Mouse (Mus musculus) A20 (cell line): Measurements from ENCODE around the gene Actc1.

Source experiments
- DNase-seq: peaks from one replicate; pipeline ENCODE4 v3.0.0-alpha.2; 2011; ENCODE audit warnings: low read depth, low spot score

Gene Actc1

GRCm38 (mm10) chr2:114052696-114053598, at the start of gene Actc1:
Actc1 (minus strand) TSS chr2:114053548.
- DNase-seq, result no peak

- no peak for DNase-seq
Observed at GRCm38 (mm10) chr2:114102471-114102870, 49.1 kb upstream of the Actc1 start.

- no peak for DNase-seq
Observed at GRCm38 (mm10) chr2:114100834-114101233, 47.5 kb upstream of the Actc1 start.

- DNase-seq, result no peak
Observed at GRCm38 (mm10) chr2:114099816-114100215, 46.5 kb upstream of the Actc1 start.

DNA sequence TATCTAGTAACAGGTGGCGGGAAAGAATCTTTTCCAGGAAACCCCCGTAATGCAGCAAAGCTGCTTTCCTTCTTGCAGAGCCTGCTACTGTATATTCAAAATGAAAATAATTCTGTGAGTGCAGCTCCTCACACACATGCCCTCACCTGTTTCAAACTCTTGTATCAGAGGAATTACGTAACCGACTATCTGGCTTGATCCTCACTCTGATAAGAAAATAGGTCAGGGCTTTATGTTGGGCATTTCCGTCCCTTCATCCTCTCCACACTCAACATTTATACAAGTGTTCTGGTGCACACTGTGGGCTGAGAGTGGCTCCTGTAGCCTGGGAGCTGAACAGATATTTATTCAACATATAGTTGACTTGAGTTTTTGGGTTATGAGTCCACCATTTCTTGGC, 45.8 kb upstream of the Actc1 start:
- no peak for DNase-seq

DNA sequence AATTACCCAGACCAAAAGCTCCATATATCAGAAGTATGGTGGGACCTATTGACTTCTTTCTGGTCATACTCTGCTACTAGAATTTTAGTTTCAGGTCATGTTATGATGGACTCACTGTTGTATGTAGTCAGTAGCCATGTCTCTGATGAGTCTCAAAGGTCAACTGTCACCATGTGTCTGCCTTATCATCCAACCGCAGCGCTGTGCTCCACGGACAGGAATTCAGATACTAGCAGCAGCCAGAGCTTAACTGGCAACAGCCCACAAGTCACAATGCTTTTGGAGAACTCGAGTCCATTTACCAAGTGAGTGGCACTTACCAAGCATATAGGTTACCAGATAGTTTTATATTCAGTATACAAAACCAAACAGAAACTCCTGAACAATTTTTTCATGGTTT, 44.3 kb upstream of the Actc1 start:
- DNase-seq, result no peak

DNA sequence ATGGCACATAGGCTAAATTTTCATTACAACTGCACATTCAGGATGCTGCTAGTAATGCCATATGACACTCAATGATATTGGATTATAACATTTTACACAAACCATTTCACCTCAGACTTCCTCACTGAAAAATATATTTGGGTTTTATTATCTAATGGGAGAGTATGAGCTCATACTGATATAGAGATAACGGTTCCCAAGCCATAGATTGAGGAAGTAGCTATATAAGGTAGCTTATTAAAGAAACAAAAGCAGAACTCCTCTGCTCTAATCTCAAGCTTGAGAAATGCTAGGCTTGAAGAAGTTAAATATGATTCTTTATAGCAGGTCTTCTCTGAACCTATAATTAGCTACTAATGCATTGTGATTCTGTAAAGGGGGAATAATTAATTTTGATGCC, 43.2 kb upstream of the Actc1 start:
- no peak for DNase-seq

DNA sequence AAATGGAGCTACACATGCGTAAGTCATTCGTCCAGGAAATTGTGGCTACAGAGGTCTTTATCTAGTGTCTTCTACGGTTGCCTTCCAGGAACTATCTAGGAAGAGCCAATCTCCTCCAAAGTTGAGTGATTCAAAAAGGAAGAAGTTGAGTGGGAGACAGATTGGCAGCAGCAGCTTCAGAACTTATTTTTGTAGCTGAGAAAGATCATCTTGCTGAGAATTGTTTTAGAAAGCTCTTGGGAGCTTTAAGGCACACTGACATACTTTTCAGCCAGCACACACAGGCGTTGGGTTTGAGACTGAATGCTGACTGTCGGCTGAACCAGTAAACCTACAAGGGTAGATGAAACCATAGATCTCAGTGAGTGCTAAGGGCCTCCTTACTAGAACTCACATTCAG, 42.0 kb upstream of the Actc1 start:
- DNase-seq, result no peak

- no peak for DNase-seq
Observed at GRCm38 (mm10) chr2:114094696-114095095, 41.3 kb upstream of the Actc1 start.

DNA sequence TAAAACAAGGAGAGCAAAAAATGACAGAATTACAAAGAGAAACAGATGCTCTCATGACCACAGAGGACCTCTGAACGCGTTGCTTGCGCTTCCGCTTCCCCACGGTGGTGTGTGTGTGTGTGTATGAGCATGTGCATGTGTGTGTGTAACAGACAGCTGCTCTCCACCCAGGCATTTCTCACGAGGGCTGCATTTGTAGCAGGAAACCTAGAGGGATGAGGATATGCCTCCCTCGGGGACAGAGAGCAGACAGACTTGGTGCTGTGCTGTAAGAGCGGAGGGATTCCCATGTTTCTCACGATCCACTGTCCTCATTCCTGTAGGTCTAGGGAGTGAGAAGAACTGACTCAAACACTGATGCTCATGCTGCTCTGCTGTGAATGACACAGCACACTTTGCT, 40.2 kb upstream of the Actc1 start:
- no peak for DNase-seq

GRCm38 (mm10) chr2:114089862-114090261, 36.5 kb upstream of the Actc1 start:
- no peak for DNase-seq

DNA sequence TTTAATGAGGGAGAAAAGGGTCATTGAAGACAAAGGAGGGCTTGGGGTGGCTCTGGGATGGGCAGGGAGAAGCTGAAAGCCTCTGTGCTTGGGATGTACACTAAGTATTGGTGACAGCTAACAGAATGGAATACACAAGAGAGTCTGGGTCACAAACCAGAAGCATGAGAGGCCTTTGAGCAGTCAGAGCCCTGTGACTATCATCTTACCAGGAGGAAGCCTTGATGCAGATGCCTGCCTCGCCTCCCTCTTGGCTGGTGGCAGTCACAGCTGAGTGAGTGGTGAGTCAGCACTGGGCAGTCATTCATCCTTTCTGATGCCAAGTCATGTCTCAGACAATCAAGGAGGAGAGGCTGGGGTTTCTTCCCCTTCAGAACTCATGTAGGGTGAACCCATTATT, 33.9 kb upstream of the Actc1 start:
- DNase-seq, result no peak

DNA sequence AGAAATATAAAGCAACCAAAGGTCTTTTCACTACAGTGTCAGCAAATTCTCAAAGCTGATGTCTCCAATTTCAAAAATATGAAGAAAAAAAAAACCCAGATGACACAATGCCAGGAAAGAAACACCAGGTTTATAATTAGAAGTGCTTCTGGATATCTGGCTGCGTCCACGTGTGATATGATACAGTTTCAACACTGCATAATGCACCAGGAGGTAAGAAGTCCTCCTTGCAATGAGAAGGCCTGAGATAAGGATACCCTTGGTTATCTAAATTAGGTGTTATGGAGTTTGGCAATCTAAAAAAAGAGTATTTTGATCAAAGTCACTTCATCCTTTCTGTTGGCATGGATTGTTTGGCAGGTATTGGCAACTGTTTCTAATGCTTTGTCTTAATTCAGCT, 18.5 kb upstream of the Actc1 start:
- DNase-seq, result no peak

DNA sequence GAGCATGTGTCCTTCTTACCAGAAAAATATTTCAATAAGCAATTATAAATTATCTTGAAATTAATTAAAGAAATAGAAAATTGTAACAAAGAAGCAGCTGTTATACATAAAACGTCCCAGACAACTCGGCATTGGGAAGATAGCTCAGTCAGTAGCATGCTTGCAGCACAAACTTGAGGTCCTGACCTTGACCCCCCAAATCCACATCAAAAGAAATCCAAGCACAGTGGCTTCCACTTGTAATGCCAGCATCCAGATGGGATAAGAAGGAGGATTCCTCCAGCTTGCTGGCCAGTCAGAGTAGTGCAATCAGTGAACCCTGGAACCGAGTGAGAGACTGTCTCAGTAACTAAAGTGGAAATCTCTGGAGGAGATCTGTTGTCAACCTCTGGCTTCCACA, 12.9 kb upstream of the Actc1 start:
- no peak for DNase-seq

GRCm38 (mm10) chr2:114064004-114064403, 10.7 kb upstream of the Actc1 start:
- no peak for DNase-seq

DNA sequence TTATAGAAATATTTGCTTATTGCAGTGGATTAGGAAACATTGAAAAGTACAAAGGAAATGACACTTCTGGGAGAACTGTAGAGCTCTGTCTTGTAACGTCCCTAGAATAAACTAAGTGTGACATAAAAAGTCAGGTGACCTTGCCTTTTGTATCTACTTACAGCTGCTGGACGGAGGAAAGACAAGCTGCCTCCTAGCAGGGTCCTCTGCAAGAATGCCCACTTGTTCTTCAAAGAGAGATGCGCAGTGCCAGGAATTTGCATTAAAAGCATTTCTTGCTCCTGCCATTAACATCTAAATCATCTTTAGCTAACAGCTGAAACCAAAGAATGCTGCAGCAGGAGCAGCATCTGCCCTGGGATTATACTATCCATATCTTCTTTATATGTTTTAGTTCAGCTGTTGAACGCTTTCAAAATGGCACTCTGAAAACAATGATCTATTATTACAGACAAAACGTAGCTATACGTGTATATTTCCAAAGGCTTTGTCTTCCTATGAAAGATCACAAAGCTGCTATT, 6.8 kb upstream of the Actc1 start:
- DNase-seq, result no peak

- no peak for DNase-seq
Observed at GRCm38 (mm10) chr2:114059608-114060007, 6.3 kb upstream of the Actc1 start.

DNA sequence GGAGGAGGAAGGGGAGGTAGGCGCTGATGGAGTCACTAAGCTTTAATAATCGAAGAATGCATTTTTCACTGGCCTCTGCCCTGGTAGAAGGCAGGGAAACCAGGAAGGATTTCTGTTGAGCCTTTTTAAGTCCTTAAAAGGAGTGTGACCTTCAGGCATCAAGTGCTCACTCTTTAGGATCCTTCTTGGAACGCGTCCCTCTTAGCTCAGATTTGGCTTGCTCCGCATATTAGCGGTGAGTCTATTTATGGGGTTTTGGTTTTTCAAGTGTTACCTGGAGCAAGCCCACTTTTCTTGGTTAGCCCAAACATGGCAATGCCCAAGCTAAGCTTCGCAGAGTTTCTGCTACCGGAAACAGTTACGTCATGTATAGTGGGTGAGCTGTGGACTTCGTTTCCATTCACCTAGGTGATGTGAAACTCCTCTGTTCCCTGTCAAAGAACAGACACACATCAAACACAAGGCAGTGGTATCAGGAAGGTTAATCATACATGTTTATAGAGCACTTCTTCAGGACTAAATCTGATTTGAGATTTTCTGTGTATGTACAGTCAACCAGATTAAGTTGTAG, 5.0 kb upstream of the Actc1 start:
- DNase-seq, result no peak

GRCm38 (mm10) chr2:114057303-114057853, 4.0 kb upstream of the Actc1 start:
- DNase-seq, result no peak

DNA sequence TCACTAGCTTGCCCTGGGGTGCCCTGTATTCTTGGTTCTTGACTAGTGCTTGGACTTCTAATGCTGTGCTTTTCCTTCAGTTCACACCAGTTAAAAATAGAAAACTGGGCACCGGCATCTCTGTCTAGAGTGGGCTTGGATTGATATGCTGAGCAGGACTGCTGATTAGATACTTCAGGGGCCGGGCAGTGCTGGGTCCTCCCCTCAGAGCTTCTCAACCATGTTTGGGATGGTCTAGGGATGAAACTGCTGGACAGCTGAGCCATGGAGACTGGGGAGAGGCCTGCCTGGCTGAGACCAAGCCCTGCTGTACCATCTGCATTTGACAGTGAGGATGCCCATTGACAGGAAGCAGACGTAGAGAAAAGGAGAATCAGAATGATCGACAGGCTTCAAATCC, 781 bp upstream of the Actc1 start:
- DNase-seq, result no peak

DNA sequence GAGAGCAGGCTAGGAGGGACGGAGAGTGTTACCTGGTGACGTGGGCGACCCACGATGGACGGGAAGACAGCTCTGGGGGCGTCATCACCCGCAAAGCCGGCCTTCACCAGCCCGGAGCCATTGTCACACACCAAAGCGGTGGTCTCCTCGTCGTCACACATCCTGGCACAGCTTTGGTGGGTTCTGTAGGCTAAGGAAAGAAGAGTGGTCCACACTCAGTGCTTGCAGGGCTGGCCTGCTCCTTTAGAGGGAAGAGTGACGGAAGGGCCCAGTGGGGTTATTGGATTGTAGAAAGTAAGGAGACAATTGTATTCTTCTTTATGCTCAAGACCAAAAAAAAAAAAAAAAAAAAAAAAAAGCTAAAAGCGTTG, 1.5 kb downstream of the Actc1 start:
- no peak for DNase-seq

GRCm38 (mm10) chr2:114051111-114051870, 2.1 kb downstream of the Actc1 start:
- DNase-seq, result no peak
